Mouse (Mus musculus) cerebellum, adult 9-10 months (tissue): ENCODE results near the gene Ccdc7b.
"Not testable (repeated sequence)": the region's sequence is repeated elsewhere in the genome, so short reads cannot be mapped to it uniquely, and the experiment has no call there.

Experiments used
- DNase-seq: peaks from one replicate; pipeline ENCODE4 v3.0.0; 2022

Gene Ccdc7b

GRCm38 (mm10) chr8:129066834-129067233 is at the start of gene Ccdc7b:
Ccdc7b (plus strand) TSS chr8:129067134.
- DNase-seq, result not testable (repeated sequence)

DNA sequence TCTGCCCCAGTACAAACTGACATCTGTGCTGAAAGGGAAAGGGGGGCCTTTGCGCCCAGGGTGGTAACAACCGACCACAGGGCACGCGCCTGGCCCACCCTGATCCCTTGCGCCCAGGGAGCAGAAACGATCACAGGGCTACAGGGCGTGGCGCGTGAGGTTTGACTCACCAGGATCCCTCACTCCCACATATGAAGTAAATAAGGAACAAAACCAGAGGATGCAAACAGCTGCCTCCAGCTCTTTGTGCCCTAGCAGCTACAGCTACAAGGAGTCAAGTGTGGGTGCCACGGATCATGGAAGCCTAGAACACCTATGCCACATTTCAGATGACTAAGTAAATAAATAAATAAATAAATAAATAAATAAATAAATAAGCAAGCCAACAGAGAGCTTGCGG is 1.5 kb upstream of the Ccdc7b start, which contains the start of gene Ccdc7a:
TSS of gene Ccdc7a (minus strand) at position 101 of the 400 bp plus-strand sequence.
- DNase-seq, result not testable (repeated sequence)

GRCm38 (mm10) chr8:129115761-129116160 is 48.8 kb downstream of the Ccdc7b start:
- DNase-seq, result not testable (repeated sequence)

GRCm38 (mm10) chr8:129131561-129131960 is 64.6 kb downstream of the Ccdc7b start, which contains the start of gene Gm10999:
Gm10999 (minus strand) TSS chr8:129131661.
- no peak for DNase-seq

GRCm38 (mm10) chr8:129133475-129133874 is 66.5 kb downstream of the Ccdc7b start:
- DNase-seq, result no peak
